Mouse (Mus musculus) hindlimb bud, embryonic 11.5 days (tissue): ENCODE measurements around the gene Agrp.

Experiments
- DNase-seq: peaks from one replicate; pipeline ENCODE4 v3.0.0-alpha.2; 2012; ENCODE audit warnings: low read depth, low spot score; ENCODE audit errors: extremely low spot score

The Agrp gene

GRCm38 (mm10) chr8:105521995-105522769 is 115.0 kb downstream of the Agrp start:
- DNase-seq = no peak

- DNase-seq = no peak
Observed at GRCm38 (mm10) chr8:105521061-105521460, 116.1 kb downstream of the Agrp start.

- DNase-seq = no peak
Observed at GRCm38 (mm10) chr8:105520521-105520920, 116.7 kb downstream of the Agrp start.

GRCm38 (mm10) chr8:105519591-105519990 is 117.6 kb downstream of the Agrp start:
- DNase-seq = no peak

- no peak for DNase-seq
Observed at GRCm38 (mm10) chr8:105518436-105519313, 118.5 kb downstream of the Agrp start, which contains the start of gene Hsd11b2. TSS of gene Hsd11b2 (plus strand) at chr8:105518755.

GRCm38 (mm10) chr8:105517346-105517745 is 119.8 kb downstream of the Agrp start:
- DNase-seq = no peak
